Mouse (Mus musculus) layer of hippocampus, adult 2 months (tissue): Measurements from ENCODE around the gene Ifitm3. TPM values are rescaled to one million over a fixed set of nuclear protein-coding genes. Genes with fewer than 3 reads are reported as not detected.
"Not testable (repeated sequence)": the region's sequence is repeated elsewhere in the genome, so short reads cannot be mapped to it uniquely, and the experiment has no call there.

Source experiments
- DNase-seq, 2 experiments: peaks; one replicate each; pipeline ENCODE4 v3.0.0; 2022; ENCODE audit warnings: low spot score in 2 of 2
- H3K27ac ChIP-seq: fragments of 200-600 bp; 2 replicates; pipeline ENCODE4 v1.8.1; 2022
- H3K4me3 ChIP-seq: fragments of 200-600 bp; 2 replicates; pipeline ENCODE4 v1.8.1; 2022; ENCODE audit warnings: mild to moderate bottlenecking
- CTCF ChIP-seq: fragments of 200-600 bp; conservative IDR thresholded peaks from 2 replicates; pipeline ENCODE4 v1.8.1; 2022; ENCODE audit warnings: antibody characterized with exemption, mild to moderate bottlenecking, moderate library complexity
- total RNA-seq, 2 experiments: library from RNA; stranded (reverse); gene quantifications; 2 replicates each; pipeline ENCODE4 v1.2.3; 2021

Gene Ifitm3
- total RNA-seq, 2 experiments from 2014 or later, result 9.6 to 13.9 TPM

- no peak for TF ChIP-seq CTCF
- DNase-seq, result no peak
- Histone ChIP-seq H3K27ac (no peak overlapping the region), H3K4me3 (no peak overlapping the region)
Observed at GRCm38 (mm10) chr7:141006446-141006845, 4.1 kb downstream of the Ifitm3 start.

- TF ChIP-seq CTCF, result no peak
- DNase-seq, result no peak
- no peak overlapping the region for H3K27ac ChIP-seq
- H3K4me3 ChIP-seq, result no peak overlapping the region
Observed at GRCm38 (mm10) chr7:141003248-141004010, 7.1 kb downstream of the Ifitm3 start.

- H3K4me3 ChIP-seq, result no peak overlapping the region
- no peak for TF ChIP-seq CTCF
- DNase-seq, result no peak
Observed at GRCm38 (mm10) chr7:141000881-141001708, 9.5 kb downstream of the Ifitm3 start.

GRCm38 (mm10) chr7:140998853-140999700 is 11.5 kb downstream of the Ifitm3 start:
- no peak for TF ChIP-seq CTCF
- Histone ChIP-seq H3K27ac (no peak overlapping the region), H3K4me3 (no peak overlapping the region)
- no peak for DNase-seq

More at GRCm38 (mm10) chr7:141000881-141001708, 9.5 kb downstream of the Ifitm3 start:
- H3K27ac ChIP-seq, result no peak overlapping the region

- DNase-seq, result no peak
- no peak for TF ChIP-seq CTCF
- Histone ChIP-seq H3K27ac (no peak overlapping the region), H3K4me3 (no peak overlapping the region)
Observed at GRCm38 (mm10) chr7:140997817-140998216, 12.8 kb downstream of the Ifitm3 start.

- Histone ChIP-seq H3K27ac (no peak overlapping the region), H3K4me3 (no peak overlapping the region)
- no peak for DNase-seq
- no peak for TF ChIP-seq CTCF
Observed at GRCm38 (mm10) chr7:140991117-140991689, 19.4 kb downstream of the Ifitm3 start.

GRCm38 (mm10) chr7:140990622-140991021 is 19.9 kb downstream of the Ifitm3 start:
- TF ChIP-seq CTCF, result no peak
- no peak overlapping the region for H3K4me3 ChIP-seq

GRCm38 (mm10) chr7:140990185-140990584 is 20.4 kb downstream of the Ifitm3 start:
- no peak overlapping the region for H3K4me3 ChIP-seq
- no peak for TF ChIP-seq CTCF
- no peak for DNase-seq
- no peak overlapping the region for H3K27ac ChIP-seq

More at GRCm38 (mm10) chr7:140990622-140991021, 19.9 kb downstream of the Ifitm3 start:
- DNase-seq, result no peak
- H3K27ac ChIP-seq, result no peak overlapping the region

GRCm38 (mm10) chr7:140989022-140989421 is 21.5 kb downstream of the Ifitm3 start:
- H3K4me3 ChIP-seq, result no peak overlapping the region
- TF ChIP-seq CTCF, result no peak
- H3K27ac ChIP-seq, result no peak overlapping the region
- no peak for DNase-seq

GRCm38 (mm10) chr7:140987182-140988138 is 23.1 kb downstream of the Ifitm3 start:
- TF ChIP-seq CTCF, result no peak
- H3K4me3 ChIP-seq, result no peak overlapping the region
- DNase-seq, result peak; percentile 25 to 43
- no peak overlapping the region for H3K27ac ChIP-seq

GRCm38 (mm10) chr7:140982971-140983370 is 27.6 kb downstream of the Ifitm3 start:
- no peak for TF ChIP-seq CTCF
- H3K4me3 ChIP-seq, result no peak overlapping the region
- DNase-seq, result no peak
- H3K27ac ChIP-seq, result no peak overlapping the region

- DNase-seq, result no peak
- H3K4me3 ChIP-seq, result no peak overlapping the region
- TF ChIP-seq CTCF, result no peak
- H3K27ac ChIP-seq, result no peak overlapping the region
Observed at GRCm38 (mm10) chr7:140981704-140982103, 28.9 kb downstream of the Ifitm3 start.

GRCm38 (mm10) chr7:140976720-140977119 is 33.9 kb downstream of the Ifitm3 start:
- H3K4me3 ChIP-seq, result not testable (repeated sequence)

More at GRCm38 (mm10) chr7:140976720-140977119, 33.9 kb downstream of the Ifitm3 start:
- not testable (repeated sequence) for H3K27ac ChIP-seq, DNase-seq
